Mouse (Mus musculus): ENCODE results near the gene Zc3h14.

DNA sequence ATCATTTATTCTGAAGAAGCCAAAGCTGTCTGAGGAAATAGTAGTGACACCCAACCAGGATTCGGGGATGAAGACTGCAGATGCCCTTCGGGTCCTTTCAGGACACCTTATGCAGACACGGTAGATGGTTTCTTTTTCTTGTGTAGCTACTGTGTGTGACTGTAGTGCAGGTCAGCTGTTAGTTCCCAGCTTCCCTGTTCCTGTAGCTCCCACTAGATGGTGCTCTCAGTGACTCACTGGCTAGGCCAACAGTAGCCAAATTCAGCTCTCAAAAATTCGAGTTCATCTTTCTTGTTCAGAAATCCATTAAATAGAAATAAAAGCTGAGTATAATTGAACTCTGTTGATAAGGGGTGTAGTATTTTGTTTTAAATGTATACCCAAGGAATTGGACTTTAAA lies 32.4 kb downstream of the Zc3h14 start:
- TF ChIP-seq CTCF (IDR thresholded peaks at IDR 0.05; ENCODE audit: low read depth): peak; percentile 66
- no peak for TF ChIP-seq EP300 (optimal IDR thresholded peaks at IDR 0.05)
